Mouse (Mus musculus): Measurements from ENCODE around the gene Slc36a4. TPM values are rescaled to one million over a fixed set of nuclear protein-coding genes. Genes with fewer than 3 reads are reported as not detected.

Gene Slc36a4
- polyA plus RNA-seq (2015; fragmentation: Nextera tagmentation; extraction: Ambion mirVana): 1.4 and 1.6 TPM in 2 replicates

DNA sequence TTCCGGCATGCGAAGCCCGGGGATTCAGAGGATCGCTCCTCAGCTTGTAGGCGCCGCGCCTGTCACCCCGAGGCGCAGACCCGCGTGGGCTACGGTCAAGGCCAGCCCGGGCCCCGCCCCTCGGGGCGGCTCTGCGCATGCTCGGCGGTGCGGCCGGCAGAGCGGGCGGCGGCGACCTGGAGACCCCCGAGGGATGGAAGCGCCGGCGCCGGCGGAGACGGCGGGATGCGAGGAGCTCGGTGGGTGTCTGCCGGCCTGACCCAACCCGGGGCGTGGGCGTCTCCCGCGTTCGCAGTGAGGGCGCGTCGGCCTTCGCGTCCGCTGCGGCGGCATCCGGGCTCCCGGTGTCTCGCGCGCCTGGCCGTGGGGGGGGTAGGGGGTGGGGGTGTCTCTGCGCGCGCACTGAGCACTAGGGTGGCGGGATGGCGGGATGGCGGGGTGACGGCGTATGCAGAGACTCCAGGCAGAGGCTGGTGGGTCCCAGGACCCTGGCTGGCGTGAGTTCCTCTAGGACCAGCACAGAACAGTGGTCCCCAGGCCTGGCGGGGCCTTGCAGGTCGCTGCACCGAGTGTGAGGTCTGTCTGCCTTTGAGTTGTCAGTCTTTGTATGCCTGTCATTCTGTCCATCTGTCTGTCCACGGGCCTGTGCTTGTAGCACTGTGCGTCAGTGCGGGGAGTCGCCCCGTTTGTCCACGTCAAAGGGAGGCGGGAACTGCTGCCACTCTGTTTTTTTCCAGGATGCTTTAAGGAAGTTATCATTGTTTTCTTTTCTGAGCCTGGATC, at the start of gene Slc36a4:
Gene Slc36a4, plus strand, starts transcription at position 140 of the 783 bp plus-strand sequence.
- Histone ChIP-seq H3K9me3 (replicated peaks) (no peaks in the 10 kb centered on the region), H3K27ac (no peak within 1 kb of the TSS), H3K9ac (peak within 1 kb of the TSS; percentile 66), H3K4me3 (replicated peaks) (peak within 1 kb of the TSS; percentile 63), H3K4me1 (replicated peaks) (peaks cover 8% of the 10 kb centered on the region), H3K27me3 (peaks cover 21% of the 10 kb centered on the region), H3K4me2 (peak within 1 kb of the TSS; percentile 76), H3K36me3 (no peaks in the 10 kb centered on the region)
- 2% methylated on average over 73 of the region's 75 CpGs for WGBS (ENCODE audit: insufficient replicate concordance)
- ATAC-seq (ENCODE audit: low read depth): peak; percentile 79
- peak; percentile 17 for DNase-seq

DNA sequence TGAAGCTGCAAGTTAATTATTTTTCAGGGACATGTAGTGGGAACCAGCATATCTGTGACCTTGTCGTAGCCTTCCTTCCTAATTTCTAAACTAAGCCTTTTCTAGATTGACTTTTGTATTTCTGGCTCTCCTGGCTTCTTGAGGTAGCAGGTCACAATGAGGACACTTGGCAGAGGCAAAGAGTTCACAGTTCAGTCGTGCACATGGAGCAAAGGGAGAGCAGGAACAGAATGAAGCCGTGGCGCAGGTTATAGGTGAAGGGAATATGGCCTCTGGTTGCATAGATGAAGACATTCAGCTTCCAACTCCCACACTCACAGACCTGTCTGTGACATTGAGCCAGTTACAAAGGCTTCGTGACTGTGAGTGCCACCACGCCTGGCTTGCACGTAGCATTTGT, 44.9 kb upstream of the Slc36a4 start:
- no peaks in the 10 kb centered on the region for H3K4me1 ChIP-seq (replicated peaks)
- H3K27ac ChIP-seq: no peak overlapping the region
- no peak overlapping the region for H3K4me3 ChIP-seq (replicated peaks)
- H3K9me3 ChIP-seq (replicated peaks): no peaks in the 10 kb centered on the region
- no peak overlapping the region for H3K4me2 ChIP-seq
- H3K9ac ChIP-seq: no peak overlapping the region
- no peak for ATAC-seq (ENCODE audit: low read depth)
- no peaks in the 10 kb centered on the region for H3K27me3 ChIP-seq
- DNase-seq: no peak
- WGBS (ENCODE audit: insufficient replicate concordance): 57% methylated on average over 7 of the region's 7 CpGs
- H3K36me3 ChIP-seq: no peaks in the 10 kb centered on the region

- WGBS (ENCODE audit: insufficient replicate concordance): 33% methylated on average over 3 of the region's 3 CpGs
- Histone ChIP-seq H3K9ac (no peak overlapping the region), H3K36me3 (no peaks in the 10 kb centered on the region), H3K27me3 (no peaks in the 10 kb centered on the region), H3K4me3 (replicated peaks) (no peak overlapping the region), H3K4me1 (replicated peaks) (no peaks in the 10 kb centered on the region), H3K4me2 (no peak overlapping the region), H3K9me3 (replicated peaks) (no peaks in the 10 kb centered on the region), H3K27ac (no peak overlapping the region)
- ATAC-seq (ENCODE audit: low read depth) (no peak), DNase-seq (no peak)
Observed at GRCm38 (mm10) chr9:15669452-15669851, 40.1 kb upstream of the Slc36a4 start.

DNA sequence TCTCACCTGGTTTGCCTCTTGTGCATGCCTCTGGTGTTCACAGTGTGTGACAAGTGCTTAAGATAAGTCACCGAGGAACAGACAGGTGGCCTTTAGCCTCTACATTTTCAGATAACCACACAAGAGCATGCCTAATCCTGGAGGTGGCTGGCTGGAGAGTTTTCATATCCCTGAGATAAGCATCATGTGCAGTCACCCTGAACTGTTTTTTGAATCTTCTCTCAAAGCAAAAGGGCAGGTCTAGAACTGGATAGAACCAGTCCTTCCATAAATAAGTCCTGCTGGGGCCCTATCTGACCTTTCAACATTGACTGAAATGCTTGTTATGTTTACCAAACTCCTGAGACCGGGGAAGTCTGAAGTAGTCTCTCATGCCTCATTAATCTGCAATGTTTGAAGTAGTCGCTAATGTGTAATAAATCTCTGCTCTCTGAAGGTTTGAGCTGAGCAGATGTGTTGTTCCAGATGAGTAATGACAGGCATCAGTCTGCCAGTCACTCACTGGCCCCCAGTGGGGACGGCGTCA, 39.5 kb upstream of the Slc36a4 start:
- Histone ChIP-seq H3K27me3 (no peaks in the 10 kb centered on the region), H3K36me3 (no peaks in the 10 kb centered on the region)

DNA sequence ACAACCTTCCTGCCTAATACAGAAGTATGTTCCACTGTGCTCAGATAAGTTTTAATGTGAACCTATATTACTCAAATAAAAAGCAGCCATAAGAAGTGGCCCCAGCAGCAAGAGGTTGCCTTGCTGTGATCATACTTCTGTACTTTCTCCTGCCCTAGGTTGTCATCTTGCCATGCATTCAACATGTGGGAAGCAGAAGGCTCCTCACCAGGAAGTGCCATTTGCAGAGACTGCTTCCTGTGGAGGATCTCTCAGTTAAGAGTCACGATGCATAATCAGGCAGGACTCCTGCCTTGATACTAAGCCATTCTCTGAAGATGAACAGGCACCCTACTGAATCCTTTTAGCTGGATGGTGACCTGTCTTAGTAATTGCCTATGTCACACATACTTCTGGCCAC, 37.3 kb upstream of the Slc36a4 start:
- H3K4me3 ChIP-seq (replicated peaks): no peak overlapping the region
- no peak for DNase-seq
- no peaks in the 10 kb centered on the region for H3K27me3 ChIP-seq
- H3K27ac ChIP-seq: no peak overlapping the region
- H3K36me3 ChIP-seq: no peaks in the 10 kb centered on the region
- H3K9ac ChIP-seq: no peak overlapping the region
- H3K4me1 ChIP-seq (replicated peaks): no peaks in the 10 kb centered on the region
- ATAC-seq (ENCODE audit: low read depth): no peak
- 15% methylated on average over 1 of the region's 1 CpGs for WGBS (ENCODE audit: insufficient replicate concordance)
- no peaks in the 10 kb centered on the region for H3K9me3 ChIP-seq (replicated peaks)
- no peak overlapping the region for H3K4me2 ChIP-seq

More for the DNA sequence above, 39.5 kb upstream of the Slc36a4 start:
- no peak overlapping the region for H3K9ac ChIP-seq
- no peaks in the 10 kb centered on the region for H3K9me3 ChIP-seq (replicated peaks)
- ATAC-seq (ENCODE audit: low read depth) (no peak), DNase-seq (no peak)
- H3K4me3 ChIP-seq (replicated peaks): no peak overlapping the region
- H3K4me1 ChIP-seq (replicated peaks): no peaks in the 10 kb centered on the region
- 53% methylated on average over 5 of the region's 5 CpGs for WGBS (ENCODE audit: insufficient replicate concordance)
- no peak overlapping the region for H3K4me2 ChIP-seq
- no peak overlapping the region for H3K27ac ChIP-seq

GRCm38 (mm10) chr9:15681855-15682466, 27.6 kb upstream of the Slc36a4 start:
- Histone ChIP-seq H3K27ac (no peak overlapping the region), H3K27me3 (no peaks in the 10 kb centered on the region), H3K9me3 (replicated peaks) (no peaks in the 10 kb centered on the region), H3K4me2 (no peak overlapping the region), H3K4me3 (replicated peaks) (no peak overlapping the region), H3K9ac (no peak overlapping the region), H3K4me1 (replicated peaks) (no peaks in the 10 kb centered on the region), H3K36me3 (no peaks in the 10 kb centered on the region)
- 46% methylated on average over 2 of the region's 2 CpGs for WGBS (ENCODE audit: insufficient replicate concordance)
- DNase-seq (no peak), ATAC-seq (ENCODE audit: low read depth) (peak; percentile 41; the same call in 1 of the 2 replicates)

GRCm38 (mm10) chr9:15685215-15685614, 24.3 kb upstream of the Slc36a4 start:
- no peak overlapping the region for H3K4me3 ChIP-seq (replicated peaks)
- H3K9me3 ChIP-seq (replicated peaks): no peaks in the 10 kb centered on the region
- H3K36me3 ChIP-seq: no peaks in the 10 kb centered on the region
- DNase-seq (peak; percentile 14), ATAC-seq (ENCODE audit: low read depth) (no peak)
- no peak overlapping the region for H3K4me2 ChIP-seq
- 11% methylated on average over 4 of the region's 4 CpGs for WGBS (ENCODE audit: insufficient replicate concordance)
- H3K27me3 ChIP-seq: no peaks in the 10 kb centered on the region
- H3K27ac ChIP-seq: no peak overlapping the region
- no peak overlapping the region for H3K9ac ChIP-seq
- H3K4me1 ChIP-seq (replicated peaks): no peaks in the 10 kb centered on the region

DNA sequence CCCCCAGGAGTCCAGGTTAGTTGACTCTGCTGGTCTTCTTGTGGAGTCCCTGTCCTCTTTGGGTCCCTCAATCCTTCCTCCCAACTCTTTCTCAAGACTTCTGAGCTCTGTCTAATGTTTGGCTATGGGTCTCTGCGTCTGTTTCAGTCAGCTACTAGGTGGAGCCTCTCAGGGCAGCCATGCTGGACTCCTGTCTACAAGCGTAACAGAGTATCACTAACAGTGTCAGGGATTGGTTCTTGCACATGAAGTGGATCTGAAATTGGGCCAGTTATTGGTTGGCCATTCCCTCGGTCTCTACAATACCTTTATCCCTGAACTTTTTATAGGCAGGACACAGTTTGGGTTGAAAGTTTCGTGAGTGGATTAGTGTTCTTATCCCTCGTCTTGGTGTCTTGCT, 22.2 kb upstream of the Slc36a4 start:
- no peaks in the 10 kb centered on the region for H3K4me1 ChIP-seq (replicated peaks)
- WGBS (ENCODE audit: insufficient replicate concordance): 63% methylated on average over 5 of the region's 5 CpGs
- H3K4me2 ChIP-seq: no peak overlapping the region
- H3K9ac ChIP-seq: no peak overlapping the region
- H3K27ac ChIP-seq: no peak overlapping the region
- no peaks in the 10 kb centered on the region for H3K36me3 ChIP-seq
- no peak overlapping the region for H3K4me3 ChIP-seq (replicated peaks)
- no peaks in the 10 kb centered on the region for H3K9me3 ChIP-seq (replicated peaks)
- ATAC-seq (ENCODE audit: low read depth): no peak
- no peak for DNase-seq
- no peaks in the 10 kb centered on the region for H3K27me3 ChIP-seq

DNA sequence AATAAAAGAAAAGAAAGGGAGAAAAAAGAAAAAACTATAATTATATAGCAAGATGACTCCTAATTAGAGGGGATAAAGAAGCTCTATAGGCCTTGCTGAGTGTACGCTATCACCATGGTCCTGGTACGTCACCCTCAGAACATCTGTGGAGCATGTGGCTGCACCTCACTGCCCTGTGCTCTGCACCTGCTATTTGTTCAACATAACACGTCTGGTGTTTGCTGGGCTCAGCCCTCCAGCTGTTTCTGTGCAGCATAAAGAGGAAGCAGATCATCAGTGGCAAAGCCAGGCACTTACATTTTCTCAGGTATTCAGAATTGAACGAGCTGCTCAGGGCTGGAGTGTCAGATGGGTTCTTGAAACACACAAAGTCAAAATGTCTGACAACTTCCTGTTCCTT, 15.7 kb upstream of the Slc36a4 start:
- DNase-seq: no peak
- Histone ChIP-seq H3K9ac (no peak overlapping the region), H3K36me3 (no peaks in the 10 kb centered on the region), H3K4me3 (replicated peaks) (no peak overlapping the region), H3K27me3 (no peaks in the 10 kb centered on the region), H3K4me1 (replicated peaks) (no peaks in the 10 kb centered on the region), H3K4me2 (no peak overlapping the region), H3K27ac (no peak overlapping the region), H3K9me3 (replicated peaks) (no peaks in the 10 kb centered on the region)
- 49% methylated on average over 4 of the region's 4 CpGs for WGBS (ENCODE audit: insufficient replicate concordance)
- no peak for ATAC-seq (ENCODE audit: low read depth)

- no peak overlapping the region for H3K4me3 ChIP-seq (replicated peaks)
- no peak overlapping the region for H3K27ac ChIP-seq
- no peaks in the 10 kb centered on the region for H3K4me1 ChIP-seq (replicated peaks)
- H3K9ac ChIP-seq: no peak overlapping the region
- no peaks in the 10 kb centered on the region for H3K9me3 ChIP-seq (replicated peaks)
- whole genome bisulfite sequencing (ENCODE audit: insufficient replicate concordance): 33% methylated on average over 5 of the region's 5 CpGs
- H3K36me3 ChIP-seq: no peaks in the 10 kb centered on the region
- DNase-seq (no peak), ATAC-seq (ENCODE audit: low read depth) (no peak)
- no peak overlapping the region for H3K4me2 ChIP-seq
- H3K27me3 ChIP-seq: no peaks in the 10 kb centered on the region
Observed at GRCm38 (mm10) chr9:15694989-15695388, 14.5 kb upstream of the Slc36a4 start.

- no peak overlapping the region for H3K9ac ChIP-seq
- DNase-seq (no peak), ATAC-seq (ENCODE audit: low read depth) (no peak)
- H3K4me2 ChIP-seq: no peak overlapping the region
- peaks cover 19% of the 10 kb centered on the region for H3K27me3 ChIP-seq
- no peaks in the 10 kb centered on the region for H3K36me3 ChIP-seq
- peaks cover 8% of the 10 kb centered on the region for H3K4me1 ChIP-seq (replicated peaks)
- no peak overlapping the region for H3K4me3 ChIP-seq (replicated peaks)
- H3K9me3 ChIP-seq (replicated peaks): no peaks in the 10 kb centered on the region
- no peak overlapping the region for H3K27ac ChIP-seq
- WGBS (ENCODE audit: insufficient replicate concordance): 51% methylated on average over 10 of the region's 10 CpGs
Observed at GRCm38 (mm10) chr9:15705706-15706105, 3.8 kb upstream of the Slc36a4 start.

Measured in liver, embryonic 13.5 days (tissue).